In the genomic region with DNA sequence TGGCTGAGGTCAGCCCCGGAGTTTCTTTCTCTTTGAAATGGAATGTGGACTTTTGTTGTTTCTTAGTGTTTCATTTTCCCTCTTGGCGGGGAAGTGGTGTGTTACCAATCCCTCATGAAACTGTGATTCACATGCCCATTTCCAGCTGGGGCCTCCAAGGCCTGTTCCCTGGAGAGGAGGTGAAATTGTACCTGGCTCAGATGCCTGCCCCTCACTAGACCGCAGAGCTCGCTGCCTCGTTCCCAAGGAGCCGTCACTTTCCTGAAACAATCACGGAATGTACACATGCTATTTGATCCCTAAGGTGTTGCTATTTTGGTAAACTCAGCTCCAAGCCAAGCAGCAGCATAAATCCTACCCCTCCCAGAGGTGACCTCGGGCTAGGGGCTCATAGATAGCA, we compare ENCODE assay signal across 29 mouse cellular contexts.
A peak's percentile ranks its signal among the peaks of the same experiment; 100 is the strongest.
DNase-seq lines count a peak whose midpoint lies in the region; ATAC-seq and TF ChIP-seq lines count a peak whose summit lies in the region.
"Had no signal": no experiment of that assay in that cellular context is flagged by ENCODE, and none has a peak within 500 bp of the region (broad histone marks: within the 10 kb centered on the region; RNA-seq: fewer than 3 reads in every experiment).

No protein-coding gene starts in this region.

- H3K9me3 ChIP-seq in kidney, embryonic 15.5 days (replicated peaks) = no peaks in the 10 kb centered on the region
- no peaks in the 10 kb centered on the region for H3K9me3 ChIP-seq in lung, postnatal 0 days (ENCODE audit: low read length)
- no peaks in the 10 kb centered on the region for H3K9me3 ChIP-seq in embryonic facial prominence, embryonic 14.5 days (ENCODE audit: control insufficient read depth, low read length)
- no peaks in the 10 kb centered on the region for H3K9me3 ChIP-seq in stomach, postnatal 0 days (ENCODE audit: control insufficient read depth, low read length)
- no peaks in the 10 kb centered on the region for H3K9me3 ChIP-seq in neural tube, embryonic 15.5 days (replicated peaks)
- H3K9me3 ChIP-seq: forebrain, embryonic 10.5 days; forebrain, embryonic 15.5 days; heart, embryonic 13.5 days; hindbrain, embryonic 10.5 days; hindbrain, embryonic 15.5 days; lung, embryonic 15.5 days had no signal

- H3K4me1 ChIP-seq in kidney, embryonic 15.5 days = 0 out of 2 replicates have a peak, but pooled peaks cover 4% of the 10 kb centered on the region
- no peaks in the 10 kb centered on the region for H3K4me1 ChIP-seq in lung, postnatal 0 days (ENCODE audit: insufficient read depth, low read depth, low read length)
- no peaks in the 10 kb centered on the region for H3K4me1 ChIP-seq in lung, adult 2 months (ENCODE audit: control insufficient read depth, insufficient read depth, low read length)
- peaks cover 11% of the 10 kb centered on the region for H3K4me1 ChIP-seq in embryonic facial prominence, embryonic 14.5 days (ENCODE audit: control insufficient read depth, insufficient read depth, low read length)
- H3K4me1 ChIP-seq in stomach, postnatal 0 days (replicated peaks; ENCODE audit: control insufficient read depth, insufficient read depth) = 0 out of 2 replicates have a peak, but pooled peaks cover 3% of the 10 kb centered on the region
- 0 out of 2 replicates have a peak, but pooled peaks cover 6% of the 10 kb centered on the region for H3K4me1 ChIP-seq in neural tube, embryonic 15.5 days
- H3K4me1 ChIP-seq: forebrain, embryonic 15.5 days; hindbrain, embryonic 15.5 days; lung, embryonic 15.5 days had no signal

- TF ChIP-seq EP300 in lung, postnatal 0 days (IDR thresholded peaks at IDR 0.05) = no peak
- TF ChIP-seq EP300 in stomach, postnatal 0 days (optimal IDR thresholded peaks at IDR 0.05) = no peak

- H3K9ac ChIP-seq in kidney, embryonic 15.5 days = no peak overlapping the region
- no peak overlapping the region for H3K9ac ChIP-seq in lung, postnatal 0 days (replicated peaks; ENCODE audit: low read depth)
- no peak overlapping the region; the same call in 1 of the 2 replicates for H3K9ac ChIP-seq in embryonic facial prominence, embryonic 14.5 days (ENCODE audit: low read depth, low read length)
- no peak overlapping the region for H3K9ac ChIP-seq in stomach, postnatal 0 days (ENCODE audit: low read length)
- no peak overlapping the region for H3K9ac ChIP-seq in neural tube, embryonic 15.5 days (replicated peaks)
- H3K9ac ChIP-seq: forebrain, embryonic 15.5 days; heart, embryonic 13.5 days; hindbrain, embryonic 15.5 days; liver, embryonic 14.5 days; lung, embryonic 15.5 days had no signal

- no peaks in the 10 kb centered on the region for H3K36me3 ChIP-seq in kidney, embryonic 15.5 days
- H3K36me3 ChIP-seq in lung, postnatal 0 days (ENCODE audit: insufficient read depth, low read length) = no peaks in the 10 kb centered on the region
- H3K36me3 ChIP-seq in embryonic facial prominence, embryonic 14.5 days (ENCODE audit: control insufficient read depth, insufficient read depth, low read length) = no peaks in the 10 kb centered on the region
- H3K36me3 ChIP-seq in stomach, postnatal 0 days (ENCODE audit: control insufficient read depth, insufficient read depth, low read length) = no peaks in the 10 kb centered on the region
- H3K36me3 ChIP-seq in neural tube, embryonic 15.5 days = 0 out of 2 replicates have a peak, but pooled peaks cover 2% of the 10 kb centered on the region
- H3K36me3 ChIP-seq: forebrain, embryonic 10.5 days; forebrain, embryonic 15.5 days; heart, embryonic 13.5 days; hindbrain, embryonic 10.5 days; lung, embryonic 15.5 days had no signal

- DNase-seq in kidney, adult 18-20 months = no peak
- DNase-seq in lung, postnatal 0 days (ENCODE audit: low spot score) = peak; percentile 16
- DNase-seq in lung, adult 2 months = no peak
- DNase-seq in embryonic facial prominence, embryonic 14.5 days (ENCODE audit: low spot score) = peak; percentile 78
- DNase-seq in stomach, postnatal 0 days (ENCODE audit: low spot score) = no peak
- DNase-seq: adrenal gland, postnatal 14 days; cerebellum, adult 11-12 months; cerebellum, adult 9-11 months; embryo, embryonic 11 days; heart, postnatal 14 days; kidney, adult 11 months; kidney, postnatal 25 days; liver; right cerebral cortex, adult 18-20 months; spleen, adult 18-20 months; thymus, adult 2 months; thymus, postnatal 4 days had no signal

- no peak for TF ChIP-seq CTCF in lung, postnatal 0 days (IDR thresholded peaks at IDR 0.05)
- TF ChIP-seq CTCF in lung, adult 2 months (IDR thresholded peaks at IDR 0.05; ENCODE audit: insufficient read depth, low read length) = no peak
- TF ChIP-seq CTCF in stomach, postnatal 0 days (IDR thresholded peaks at IDR 0.05; ENCODE audit: low read depth) = no peak

- WGBS in kidney, embryonic 15.5 days = 44% methylated on average over 8 of the region's 8 CpGs
- WGBS in lung, postnatal 0 days = 67% methylated on average over 8 of the region's 8 CpGs
- WGBS in lung, adult 2 months = 71% methylated on average over 8 of the region's 8 CpGs
- 29% methylated on average over 8 of the region's 8 CpGs for WGBS in embryonic facial prominence, embryonic 14.5 days
- WGBS in stomach, postnatal 0 days = 67% methylated on average over 8 of the region's 8 CpGs
- 84% methylated on average over 8 of the region's 8 CpGs for whole genome bisulfite sequencing in neural tube, embryonic 15.5 days

- no peak overlapping the region for H3K4me2 ChIP-seq in kidney, embryonic 15.5 days
- no peak overlapping the region for H3K4me2 ChIP-seq in lung, postnatal 0 days (replicated peaks; ENCODE audit: low read depth, low read length)
- no peak overlapping the region for H3K4me2 ChIP-seq in embryonic facial prominence, embryonic 14.5 days (ENCODE audit: low read depth, low read length)
- H3K4me2 ChIP-seq in stomach, postnatal 0 days (replicated peaks; ENCODE audit: low read depth) = no peak overlapping the region
- H3K4me2 ChIP-seq in neural tube, embryonic 15.5 days = no peak overlapping the region
- H3K4me2 ChIP-seq: forebrain, embryonic 15.5 days; heart, embryonic 13.5 days; hindbrain, embryonic 15.5 days; lung, embryonic 15.5 days; midbrain, embryonic 11.5 days had no signal

- H3K27me3 ChIP-seq in kidney, embryonic 15.5 days = no peaks in the 10 kb centered on the region
- H3K27me3 ChIP-seq in lung, postnatal 0 days (replicated peaks; ENCODE audit: insufficient read depth, low read length) = no peaks in the 10 kb centered on the region
- H3K27me3 ChIP-seq in embryonic facial prominence, embryonic 14.5 days (replicated peaks; ENCODE audit: control insufficient read depth, insufficient read depth, low read length) = no peaks in the 10 kb centered on the region
- no peaks in the 10 kb centered on the region for H3K27me3 ChIP-seq in stomach, postnatal 0 days (ENCODE audit: control insufficient read depth, insufficient read depth, low read length)
- H3K27me3 ChIP-seq in neural tube, embryonic 15.5 days (replicated peaks) = no peaks in the 10 kb centered on the region
- H3K27me3 ChIP-seq: forebrain, embryonic 15.5 days; heart, embryonic 13.5 days; hindbrain, embryonic 15.5 days; lung, embryonic 15.5 days had no signal

- 0 out of 2 replicates have a peak, but pooled peaks have one; percentile 9 for ATAC-seq in kidney, embryonic 15.5 days (replicated peaks; ENCODE audit: low FRiP score)
- no peak for ATAC-seq in lung, postnatal 0 days
- ATAC-seq in embryonic facial prominence, embryonic 14.5 days (ENCODE audit: low read depth) = peak; percentile 79
- no peak for ATAC-seq in stomach, postnatal 0 days (ENCODE audit: low FRiP score, low TSS enrichment)
- ATAC-seq in neural tube, embryonic 15.5 days (ENCODE audit: low FRiP score) = no peak
- ATAC-seq: forebrain, embryonic 15.5 days; inflammation-experienced regulatory T-cells, adult 6 months; midbrain, embryonic 16.5 days had no signal

- H3K4me3 ChIP-seq in kidney, embryonic 15.5 days (replicated peaks) = no peak overlapping the region
- no peak overlapping the region for H3K4me3 ChIP-seq in lung, postnatal 0 days (ENCODE audit: low read depth, low read length)
- no peak overlapping the region for H3K4me3 ChIP-seq in lung, adult 2 months (replicated peaks; ENCODE audit: extremely low read depth, low read depth, low read length)
- H3K4me3 ChIP-seq in embryonic facial prominence, embryonic 14.5 days (ENCODE audit: low read depth, low read length) = no peak overlapping the region
- no peak overlapping the region for H3K4me3 ChIP-seq in stomach, postnatal 0 days (ENCODE audit: low read depth, low read length)
- H3K4me3 ChIP-seq in neural tube, embryonic 15.5 days (replicated peaks) = no peak overlapping the region
- H3K4me3 ChIP-seq: forebrain, embryonic 10.5 days; forebrain, embryonic 15.5 days; heart, embryonic 13.5 days; hindbrain, embryonic 10.5 days; hindbrain, embryonic 15.5 days; lung, embryonic 15.5 days had no signal

- no peak overlapping the region for H3K27ac ChIP-seq in kidney, embryonic 15.5 days
- H3K27ac ChIP-seq in lung, postnatal 0 days (ENCODE audit: low read length) = no peak overlapping the region; the same call in 1 of the 2 replicates
- peak overlapping the region; percentile 44; the same call in 1 of the 2 replicates for H3K27ac ChIP-seq in embryonic facial prominence, embryonic 14.5 days (replicated peaks; ENCODE audit: low read depth, low read length)
- H3K27ac ChIP-seq in stomach, postnatal 0 days (replicated peaks) = peak overlapping the region; percentile 56; the same call in 1 of the 2 replicates
- H3K27ac ChIP-seq in neural tube, embryonic 15.5 days (replicated peaks) = no peak overlapping the region
- H3K27ac ChIP-seq: forebrain, embryonic 10.5 days; forebrain, embryonic 15.5 days; heart, embryonic 13.5 days; hindbrain, embryonic 10.5 days; hindbrain, embryonic 15.5 days; liver, embryonic 14.5 days; lung, embryonic 15.5 days had no signal

- TF ChIP-seq POLR2A in lung, adult 2 months (IDR thresholded peaks at IDR 0.05; ENCODE audit: borderline replicate concordance, extremely low read depth, low read depth, low read length) = no peak

Comparison
In these comparisons a context has a peak if more than half of its experiments do, and no peak if none do; other contexts are left out.
1. DNase-seq: peak in lung, postnatal 0 days (single experiment) and embryonic facial prominence, embryonic 14.5 days (single experiment); none in kidney, adult 18-20 months (single experiment), lung, adult 2 months (single experiment) and stomach, postnatal 0 days (single experiment).
2. ATAC-seq: peak in kidney, embryonic 15.5 days (single experiment) and embryonic facial prominence, embryonic 14.5 days (single experiment); none in lung, postnatal 0 days (single experiment), stomach, postnatal 0 days (single experiment) and neural tube, embryonic 15.5 days (single experiment).
3. H3K27ac ChIP-seq: peak in embryonic facial prominence, embryonic 14.5 days (single experiment) and stomach, postnatal 0 days (single experiment); none in kidney, embryonic 15.5 days (single experiment), lung, postnatal 0 days (single experiment) and neural tube, embryonic 15.5 days (single experiment).